ENCODE assay signal across 9 mouse cellular contexts in genomic region chr9:50693631-50694030, GRCm38 (mm10). TPM values are rescaled to one million over a fixed set of nuclear protein-coding genes. Genes with fewer than 3 reads are reported as not detected.
DNase-seq lines count a peak whose midpoint lies in the region; ATAC-seq and TF ChIP-seq lines count a peak whose summit lies in the region.
"Had no signal": no experiment of that assay in that cellular context is flagged by ENCODE, and none has a peak within 500 bp of the region (broad histone marks: within the 10 kb centered on the region; RNA-seq: fewer than 3 reads in every experiment).

No protein-coding gene starts in this region.

- no peaks in the 10 kb centered on the region for H3K27me3 ChIP-seq in Patski
- peaks cover 4% of the 10 kb centered on the region; the same call in 1 of the 2 replicates for H3K27me3 ChIP-seq in intestine, postnatal 0 days (replicated peaks; ENCODE audit: control insufficient read depth, insufficient read depth, low read length)
- peaks cover 42% of the 10 kb centered on the region for H3K27me3 ChIP-seq in liver, embryonic 13.5 days
- H3K27me3 ChIP-seq: embryonic facial prominence, embryonic 13.5 days had no signal

- peak; percentile 54 for DNase-seq in layer of hippocampus, adult 11-12 months (ENCODE audit: low spot score)
- DNase-seq in layer of hippocampus, adult 9-10 months (ENCODE audit: low spot score) = no peak
- no peak for DNase-seq in Patski (ENCODE audit: low read depth, low spot score)
- DNase-seq in cerebellum, postnatal 25 days = peak; percentile 47 to 75
- DNase-seq in liver, embryonic 13.5 days = no peak
- DNase-seq in right cerebral cortex, postnatal 14 days = peak; percentile 38
- no peak for DNase-seq in frontal cortex, postnatal 10 days (ENCODE audit: low spot score in 2 of 2)

- peak; percentile 58 for TF ChIP-seq CTCF in Patski (IDR thresholded peaks at IDR 0.05)
- peak; percentile 89 for TF ChIP-seq CTCF in intestine, postnatal 0 days (IDR thresholded peaks at IDR 0.05; ENCODE audit: low read depth)

- no peaks in the 10 kb centered on the region for H3K36me3 ChIP-seq in intestine, postnatal 0 days (ENCODE audit: control insufficient read depth, insufficient read depth)
- no peaks in the 10 kb centered on the region for H3K36me3 ChIP-seq in liver, embryonic 13.5 days

- no peaks in the 10 kb centered on the region for H3K4me1 ChIP-seq in intestine, postnatal 0 days (replicated peaks; ENCODE audit: control insufficient read depth, insufficient read depth, low read length)
- peaks cover 16% of the 10 kb centered on the region for H3K4me1 ChIP-seq in liver, embryonic 13.5 days (replicated peaks)

- POLR2A ChIA-PET in Patski (lab: Charles Lee) = no interaction called here

- in situ Hi-C loops in Patski (cut with MboI; ENCODE audit: low pct_unique_long_range_greater_than_20kb) = loop anchor here (25.0 kb wide), 1 partner anchor 319 kb away; the partner anchor contains the start of gene Sik2

- no peak overlapping the region for H3K4me3 ChIP-seq in intestine, postnatal 0 days (ENCODE audit: low read depth, low read length)
- H3K4me3 ChIP-seq in liver, embryonic 13.5 days (replicated peaks) = peak overlapping the region; percentile 34; the same call in 1 of the 2 replicates
- H3K4me3 ChIP-seq: embryonic facial prominence, embryonic 13.5 days had no signal

- WGBS in intestine, postnatal 0 days = 16% methylated on average over 10 of the region's 10 CpGs
- WGBS in liver, embryonic 13.5 days (ENCODE audit: insufficient replicate concordance) = 10% methylated on average over 10 of the region's 10 CpGs

- H3K4me2 ChIP-seq in intestine, postnatal 0 days (replicated peaks; ENCODE audit: low read depth) = peak overlapping the region; percentile 40
- H3K4me2 ChIP-seq in liver, embryonic 13.5 days = peak overlapping the region; percentile 51
- H3K4me2 ChIP-seq: embryonic facial prominence, embryonic 13.5 days had no signal

- no peak overlapping the region for H3K9ac ChIP-seq in intestine, postnatal 0 days (ENCODE audit: low read depth, low read length)
- H3K9ac ChIP-seq in liver, embryonic 13.5 days = no peak overlapping the region
- H3K9ac ChIP-seq: embryonic facial prominence, embryonic 13.5 days had no signal

- CTCF ChIA-PET in Patski (lab: Charles Lee) = interaction anchor here (0.7 to 3.3 kb wide), 4 partner anchors 13 to 70 kb away, joined by 3 to 15 read pairs (median 3); no protein-coding TSS in a partner anchor

- no peaks in the 10 kb centered on the region for H3K9me3 ChIP-seq in intestine, postnatal 0 days (ENCODE audit: control insufficient read depth)
- no peaks in the 10 kb centered on the region for H3K9me3 ChIP-seq in liver, embryonic 13.5 days (replicated peaks)
- H3K9me3 ChIP-seq: embryonic facial prominence, embryonic 13.5 days had no signal

- no peak for ATAC-seq in Patski
- peak; percentile 80 for ATAC-seq in intestine, postnatal 0 days
- peak; percentile 53 for ATAC-seq in liver, embryonic 13.5 days (ENCODE audit: low read depth)

- H3K27ac ChIP-seq in intestine, postnatal 0 days (ENCODE audit: low read depth, low read length) = no peak overlapping the region
- peak overlapping the region; percentile 35 for H3K27ac ChIP-seq in liver, embryonic 13.5 days
- H3K27ac ChIP-seq: embryonic facial prominence, embryonic 13.5 days had no signal

RNA-seq across cellular contexts. Expression of gene Dlat, which starts 34.1 kb away (rescaled TPM):
- 134 TPM for polyA plus RNA-seq in Patski (2021)
- polyA plus RNA-seq in intestine, postnatal 0 days (2015; fragmentation: Nextera tagmentation; extraction: Ambion mirVana) = 35.3 and 41.7 TPM in 2 replicates
- polyA plus RNA-seq in liver, embryonic 13.5 days (2015; fragmentation: Nextera tagmentation; extraction: Ambion mirVana) = 33.7 and 45.2 TPM in 2 replicates

RNA-seq across cellular contexts. Expression of gene Dixdc1, which starts 45.7 kb away (rescaled TPM):
- 14.6 TPM for polyA plus RNA-seq in Patski (2021)
- polyA plus RNA-seq in intestine, postnatal 0 days (2015; fragmentation: Nextera tagmentation; extraction: Ambion mirVana) = 2.4 and 2.9 TPM in 2 replicates
- polyA plus RNA-seq in liver, embryonic 13.5 days (2015; fragmentation: Nextera tagmentation; extraction: Ambion mirVana) = 0.70 and 0.93 TPM in 2 replicates

RNA-seq across cellular contexts. Expression of gene 2310030G06Rik, which starts 52.7 kb away (rescaled TPM):
- polyA plus RNA-seq in Patski (2021) = 33.1 TPM
- polyA plus RNA-seq in intestine, postnatal 0 days (2015; fragmentation: Nextera tagmentation; extraction: Ambion mirVana) = 45.3 and 50.2 TPM in 2 replicates
- 2.5 and 3.3 TPM in 2 replicates for polyA plus RNA-seq in liver, embryonic 13.5 days (2015; fragmentation: Nextera tagmentation; extraction: Ambion mirVana)

RNA-seq across cellular contexts. Expression of gene Cryab, which starts 57.5 kb away (rescaled TPM):
- polyA plus RNA-seq in Patski (2021) = 1,544 TPM
- polyA plus RNA-seq in intestine, postnatal 0 days (2015; fragmentation: Nextera tagmentation; extraction: Ambion mirVana) = 80.4 and 83.2 TPM in 2 replicates
- polyA plus RNA-seq in liver, embryonic 13.5 days (2015; fragmentation: Nextera tagmentation; extraction: Ambion mirVana) = 8.7 and 11.0 TPM in 2 replicates

RNA-seq across cellular contexts. Expression of gene Hspb2, which starts 58.5 kb away (rescaled TPM):
- polyA plus RNA-seq in Patski (2021) = 12.9 TPM
- polyA plus RNA-seq in intestine, postnatal 0 days (2015; fragmentation: Nextera tagmentation; extraction: Ambion mirVana) = 10.3 and 10.4 TPM in 2 replicates
- polyA plus RNA-seq in liver, embryonic 13.5 days (2015; fragmentation: Nextera tagmentation; extraction: Ambion mirVana) = 1.4 TPM in 2 replicates

Comparison
In these comparisons a context has a peak if more than half of its experiments do, and no peak if none do; other contexts are left out.
1. DNase-seq: peak in layer of hippocampus, adult 11-12 months (single experiment), cerebellum, postnatal 25 days (2 of 2) and right cerebral cortex, postnatal 14 days (single experiment); none in layer of hippocampus, adult 9-10 months (single experiment), Patski (single experiment), liver, embryonic 13.5 days (single experiment) and frontal cortex, postnatal 10 days (0 of 2).